ENCODE assay signal across 9 mouse cellular contexts in the genomic region with DNA sequence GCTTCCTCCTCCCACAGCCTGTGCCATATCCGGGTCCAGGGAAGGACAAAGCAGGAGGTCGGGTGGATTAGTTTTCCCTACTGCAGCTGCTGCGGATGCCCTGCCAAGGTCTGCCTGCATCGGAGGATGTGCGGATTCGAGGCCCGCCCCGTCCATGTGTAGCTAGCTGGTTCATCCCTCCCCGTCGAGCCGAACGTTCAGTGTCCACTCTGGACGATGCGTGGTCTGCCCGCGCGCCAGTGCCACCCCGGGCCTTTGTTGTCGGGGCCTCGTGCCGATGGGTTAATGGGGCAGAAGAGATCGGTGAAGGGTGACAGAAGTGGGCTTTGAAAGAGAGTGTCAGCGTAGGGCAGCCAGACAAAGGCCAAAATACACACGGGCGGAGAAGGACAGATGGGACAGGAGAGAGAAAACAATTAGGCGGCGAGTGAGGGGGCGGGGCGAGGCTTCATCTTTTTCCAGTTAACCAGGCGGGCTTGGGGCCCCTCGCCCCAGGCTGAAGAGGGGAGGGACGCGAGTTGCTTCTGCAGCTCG. TPM values are rescaled to one million over a fixed set of nuclear protein-coding genes. Genes with fewer than 3 reads are reported as not detected.
A peak's percentile ranks its signal among the peaks of the same experiment; 100 is the strongest.
DNase-seq lines count a peak whose midpoint lies in the region; ATAC-seq and TF ChIP-seq lines count a peak whose summit lies in the region.
"Had no signal": no experiment of that assay in that cellular context is flagged by ENCODE, and none has a peak within 500 bp of the region (broad histone marks: within the 10 kb centered on the region; RNA-seq: fewer than 3 reads in every experiment).

No protein-coding gene starts in this region.

- peaks cover 25% of the 10 kb centered on the region for H3K4me1 ChIP-seq in kidney, embryonic 16.5 days (ENCODE audit: insufficient read depth, low read length)
- peaks cover 39% of the 10 kb centered on the region for H3K4me1 ChIP-seq in embryonic facial prominence, embryonic 10.5 days
- H3K4me1 ChIP-seq in limb, embryonic 12.5 days (replicated peaks), result peaks cover 14% of the 10 kb centered on the region
- H3K4me1 ChIP-seq in stomach, embryonic 14.5 days (ENCODE audit: control insufficient read depth, insufficient read depth, low read length), result no peaks in the 10 kb centered on the region
- H3K4me1 ChIP-seq in lung, adult 2 months (ENCODE audit: control insufficient read depth, insufficient read depth, low read length), result peaks cover 4% of the 10 kb centered on the region; the same call in 1 of the 2 replicates

- peak overlapping the region; percentile 32 for H3K4me2 ChIP-seq in kidney, embryonic 16.5 days (replicated peaks; ENCODE audit: low read depth, low read length)
- H3K4me2 ChIP-seq in limb, embryonic 12.5 days, result peak overlapping the region; percentile 44
- no peak overlapping the region for H3K4me2 ChIP-seq in stomach, embryonic 14.5 days (replicated peaks; ENCODE audit: low read depth, low read length)

- no peak for TF ChIP-seq CTCF in lung, adult 2 months (IDR thresholded peaks at IDR 0.05; ENCODE audit: insufficient read depth, low read length)

- no peaks in the 10 kb centered on the region for H3K36me3 ChIP-seq in kidney, embryonic 16.5 days (ENCODE audit: insufficient read depth, low read length)
- no peaks in the 10 kb centered on the region for H3K36me3 ChIP-seq in embryonic facial prominence, embryonic 10.5 days (replicated peaks)
- H3K36me3 ChIP-seq in limb, embryonic 12.5 days, result no peaks in the 10 kb centered on the region
- no peaks in the 10 kb centered on the region for H3K36me3 ChIP-seq in stomach, embryonic 14.5 days (ENCODE audit: control insufficient read depth, insufficient read depth, low read length)

- peak overlapping the region; percentile 20 for H3K9ac ChIP-seq in kidney, embryonic 16.5 days (replicated peaks; ENCODE audit: low read length)
- H3K9ac ChIP-seq in limb, embryonic 12.5 days (replicated peaks), result no peak overlapping the region; the same call in 1 of the 2 replicates
- no peak overlapping the region for H3K9ac ChIP-seq in stomach, embryonic 14.5 days (replicated peaks; ENCODE audit: low read depth, low read length)

- no peaks in the 10 kb centered on the region for H3K9me3 ChIP-seq in kidney, embryonic 16.5 days (ENCODE audit: low read length)
- no peaks in the 10 kb centered on the region for H3K9me3 ChIP-seq in embryonic facial prominence, embryonic 10.5 days
- no peaks in the 10 kb centered on the region for H3K9me3 ChIP-seq in limb, embryonic 12.5 days
- H3K9me3 ChIP-seq in stomach, embryonic 14.5 days (ENCODE audit: control insufficient read depth, low read depth, low read length), result no peaks in the 10 kb centered on the region

- peak overlapping the region; percentile 21 for H3K4me3 ChIP-seq in kidney, embryonic 16.5 days (ENCODE audit: low read length)
- peak overlapping the region; percentile 35 for H3K4me3 ChIP-seq in embryonic facial prominence, embryonic 10.5 days
- H3K4me3 ChIP-seq in limb, embryonic 12.5 days (replicated peaks), result peak overlapping the region; percentile 21
- no peak overlapping the region; the same call in 1 of the 2 replicates for H3K4me3 ChIP-seq in stomach, embryonic 14.5 days (ENCODE audit: low read depth, low read length)
- no peak overlapping the region for H3K4me3 ChIP-seq in lung, adult 2 months (replicated peaks; ENCODE audit: extremely low read depth, low read depth, low read length)

- 0% methylated on average over 34 of the region's 34 CpGs for WGBS in kidney, embryonic 16.5 days
- under 1% methylated on average over 34 of the region's 34 CpGs for WGBS in embryonic facial prominence, embryonic 10.5 days
- WGBS in limb, embryonic 12.5 days, result under 1% methylated on average over 34 of the region's 34 CpGs
- whole genome bisulfite sequencing in stomach, embryonic 14.5 days, result 2% methylated on average over 34 of the region's 34 CpGs
- WGBS in lung, adult 2 months, result 2% methylated on average over 34 of the region's 34 CpGs

- no peak for DNase-seq in kidney, adult 9 months
- peak; percentile 71 for DNase-seq in embryonic facial prominence, embryonic 10.5 days (ENCODE audit: low spot score)
- no peak for DNase-seq in left cerebral cortex, adult 18-20 months (ENCODE audit: low spot score in 2 of 2)
- DNase-seq in T-cell, adult 2 months (ENCODE audit: low spot score), result no peak
- DNase-seq in lung, adult 2 months, result no peak

- TF ChIP-seq POLR2A in lung, adult 2 months (IDR thresholded peaks at IDR 0.05; ENCODE audit: borderline replicate concordance, extremely low read depth, low read depth, low read length), result no peak

- ATAC-seq in kidney, embryonic 16.5 days (ENCODE audit: low FRiP score, low TSS enrichment), result peak; percentile 74
- no peak; the same call in 1 of the 2 replicates for ATAC-seq in limb, embryonic 12.5 days (ENCODE audit: insufficient number of reproducible peaks, insufficient read depth, low FRiP score, low TSS enrichment, low read depth)
- peak; percentile 20; the same call in 1 of the 2 replicates for ATAC-seq in stomach, embryonic 14.5 days (ENCODE audit: insufficient number of reproducible peaks, insufficient read depth, low FRiP score, low read depth)

- peak overlapping the region; percentile 54; the same call in 1 of the 2 replicates for H3K27ac ChIP-seq in kidney, embryonic 16.5 days (ENCODE audit: low read length)
- peak overlapping the region; percentile 49 for H3K27ac ChIP-seq in embryonic facial prominence, embryonic 10.5 days (replicated peaks)
- H3K27ac ChIP-seq in limb, embryonic 12.5 days, result no peak overlapping the region
- no peak overlapping the region for H3K27ac ChIP-seq in stomach, embryonic 14.5 days (ENCODE audit: low read length)

- peaks cover 66% of the 10 kb centered on the region for H3K27me3 ChIP-seq in kidney, embryonic 16.5 days (ENCODE audit: insufficient read depth, low read length)
- peaks cover 96% of the 10 kb centered on the region for H3K27me3 ChIP-seq in embryonic facial prominence, embryonic 10.5 days (replicated peaks; ENCODE audit: low read depth, poor library complexity, severe bottlenecking)
- peaks cover 92% of the 10 kb centered on the region for H3K27me3 ChIP-seq in limb, embryonic 12.5 days
- peaks cover 50% of the 10 kb centered on the region for H3K27me3 ChIP-seq in stomach, embryonic 14.5 days (ENCODE audit: control insufficient read depth, insufficient read depth, low read length)

RNA-seq across cellular contexts. Expression of a gene that starts 7.8 kb away (rescaled TPM):
- 52.8 and 65.4 TPM in 2 replicates for polyA plus RNA-seq in kidney, embryonic 16.5 days (2015; fragmentation: Nextera tagmentation; extraction: Ambion mirVana)
- 3.3 and 4.7 TPM in 2 replicates for polyA plus RNA-seq in embryonic facial prominence, embryonic 10.5 days (2016; fragmentation: Nextera tagmentation; extraction: Ambion mirVana)
- 0.11 and 0.23 TPM in 2 replicates for polyA plus RNA-seq in limb, embryonic 12.5 days (2016; fragmentation: Nextera tagmentation; extraction: Ambion mirVana)
- not detected in 2 replicates for polyA plus RNA-seq in stomach, embryonic 14.5 days (2014; fragmentation: Nextera tagmentation; extraction: Ambion mirVana)
- under 1 TPM; 0.23 to 0.30 TPM for total RNA-seq in left cerebral cortex, adult 18-20 months (2021)
- not detected in 2 replicates for polyA plus RNA-seq in lung, adult 2 months (2012; rRNA removed)
- polyA plus RNA-seq: liver, embryonic 16.5 days had no signal

RNA-seq across cellular contexts. Expression of a gene that starts 51.1 kb away (rescaled TPM):
- 10.8 and 13.5 TPM in 2 replicates for polyA plus RNA-seq in kidney, embryonic 16.5 days (2015; fragmentation: Nextera tagmentation; extraction: Ambion mirVana)
- polyA plus RNA-seq in embryonic facial prominence, embryonic 10.5 days (2016; fragmentation: Nextera tagmentation; extraction: Ambion mirVana), result 10.2 and 12.5 TPM in 2 replicates
- polyA plus RNA-seq in limb, embryonic 12.5 days (2016; fragmentation: Nextera tagmentation; extraction: Ambion mirVana), result 8.1 and 10.9 TPM in 2 replicates
- polyA plus RNA-seq in stomach, embryonic 14.5 days (2014; fragmentation: Nextera tagmentation; extraction: Ambion mirVana), result 5.8 and 6.9 TPM in 2 replicates
- 10 to 100 TPM; 54.6 to 57.6 TPM for total RNA-seq in left cerebral cortex, adult 18-20 months (2021)
- 15.1 and 19.6 TPM in 2 replicates for polyA plus RNA-seq in lung, adult 2 months (2012; rRNA removed)

Comparison
In these comparisons a context has a peak if more than half of its experiments do, and no peak if none do; other contexts are left out.
1. H3K27ac ChIP-seq: peak in kidney, embryonic 16.5 days (single experiment) and embryonic facial prominence, embryonic 10.5 days (single experiment); none in limb, embryonic 12.5 days (single experiment) and stomach, embryonic 14.5 days (single experiment).
2. H3K4me3 ChIP-seq: peak in kidney, embryonic 16.5 days (single experiment), embryonic facial prominence, embryonic 10.5 days (single experiment) and limb, embryonic 12.5 days (single experiment); none in stomach, embryonic 14.5 days (single experiment) and lung, adult 2 months (single experiment).